Mouse (Mus musculus): ENCODE measurements around the gene Fam107b. TPM values are rescaled to one million over a fixed set of nuclear protein-coding genes. Genes with fewer than 3 reads are reported as not detected.

Fam107b gene
- polyA plus RNA-seq, 1 experiment: 37.2 TPM

GRCm38 (mm10) chr2:3739351-3739961 lies 169.2 kb downstream of the Fam107b start:
- no peak for DNase-seq (ENCODE audit: low spot score)

DNA sequence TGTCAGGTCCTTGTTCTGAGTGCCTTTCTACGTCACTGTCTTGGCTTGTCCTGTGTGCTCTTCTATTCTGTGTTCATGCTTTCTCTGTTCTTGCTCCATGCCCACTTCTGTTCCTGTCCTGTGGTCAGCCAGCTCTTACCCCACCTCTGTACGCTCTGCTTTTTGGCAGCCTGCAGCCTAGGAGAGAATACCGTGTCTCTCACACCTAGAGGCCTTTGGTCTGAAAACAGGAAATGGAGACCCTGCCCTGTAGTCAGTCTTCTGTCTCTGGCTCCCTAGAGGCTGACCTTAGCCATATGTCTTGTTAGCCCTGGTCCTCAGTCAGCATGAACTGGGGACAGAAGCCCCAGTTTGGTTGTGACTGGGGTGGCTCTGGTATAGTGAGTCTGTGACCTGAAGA lies 170.0 kb downstream of the Fam107b start:
- DNase-seq (ENCODE audit: low spot score): no peak

DNA sequence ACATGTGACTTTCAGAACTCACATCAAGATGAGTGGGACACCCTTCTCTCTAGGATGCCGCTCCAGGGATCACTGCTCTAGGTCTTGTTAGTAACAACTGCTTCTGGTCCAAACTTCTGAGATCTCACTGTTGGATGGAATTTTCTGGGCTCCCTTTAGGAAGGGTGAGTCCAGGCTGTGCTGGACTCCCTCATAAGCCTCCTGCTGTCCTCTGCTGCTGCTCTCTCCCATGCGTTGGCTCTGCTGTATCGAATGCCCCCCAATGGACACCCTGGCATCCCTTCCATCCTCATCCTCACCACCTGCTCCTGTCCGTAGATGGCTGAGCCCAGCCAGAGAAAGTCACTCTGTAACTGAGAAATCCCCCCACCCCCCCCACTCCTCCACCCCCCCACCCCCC lies 170.4 kb downstream of the Fam107b start:
- DNase-seq (ENCODE audit: low spot score): no peak

DNA sequence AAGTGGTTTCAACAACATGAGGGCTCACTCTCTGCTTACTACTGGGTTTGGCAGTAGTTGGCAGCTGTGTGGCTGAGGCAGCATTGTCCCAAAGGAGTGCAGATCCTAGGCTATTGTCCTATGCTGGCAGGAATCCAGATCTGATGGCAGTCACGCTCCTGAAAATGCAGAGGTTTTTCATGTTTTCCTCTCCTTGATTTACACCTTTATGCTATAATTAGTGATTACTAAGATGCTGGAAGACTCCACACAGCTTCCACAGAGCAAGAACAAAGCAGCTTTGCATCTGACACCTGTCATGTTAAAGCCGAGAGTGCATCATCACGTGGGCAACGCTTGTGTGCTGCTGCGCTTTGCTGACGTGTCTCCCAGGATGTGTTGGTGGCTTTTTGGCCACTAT lies 172.2 kb downstream of the Fam107b start:
- no peak for DNase-seq (ENCODE audit: low spot score)

DNA sequence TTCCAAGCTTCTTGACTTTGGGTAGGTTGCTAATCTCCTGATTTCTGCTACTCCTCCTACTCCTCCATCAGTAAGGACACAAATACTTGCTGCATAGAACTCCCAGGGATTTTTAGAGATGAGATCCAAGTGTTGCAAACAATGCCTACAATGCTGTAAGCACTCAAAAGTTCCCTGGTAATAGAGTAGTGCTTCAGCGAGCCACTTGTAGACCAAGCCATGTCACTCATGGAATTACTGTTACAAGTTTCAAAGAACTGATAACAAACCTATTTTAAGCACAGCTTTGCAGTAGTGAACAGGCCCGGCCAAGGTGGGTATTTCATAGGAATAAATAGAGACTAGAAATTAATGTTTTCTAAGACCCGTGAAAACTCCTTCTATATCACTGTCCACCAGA lies 174.8 kb downstream of the Fam107b start:
- DNase-seq (ENCODE audit: low spot score): no peak

DNA sequence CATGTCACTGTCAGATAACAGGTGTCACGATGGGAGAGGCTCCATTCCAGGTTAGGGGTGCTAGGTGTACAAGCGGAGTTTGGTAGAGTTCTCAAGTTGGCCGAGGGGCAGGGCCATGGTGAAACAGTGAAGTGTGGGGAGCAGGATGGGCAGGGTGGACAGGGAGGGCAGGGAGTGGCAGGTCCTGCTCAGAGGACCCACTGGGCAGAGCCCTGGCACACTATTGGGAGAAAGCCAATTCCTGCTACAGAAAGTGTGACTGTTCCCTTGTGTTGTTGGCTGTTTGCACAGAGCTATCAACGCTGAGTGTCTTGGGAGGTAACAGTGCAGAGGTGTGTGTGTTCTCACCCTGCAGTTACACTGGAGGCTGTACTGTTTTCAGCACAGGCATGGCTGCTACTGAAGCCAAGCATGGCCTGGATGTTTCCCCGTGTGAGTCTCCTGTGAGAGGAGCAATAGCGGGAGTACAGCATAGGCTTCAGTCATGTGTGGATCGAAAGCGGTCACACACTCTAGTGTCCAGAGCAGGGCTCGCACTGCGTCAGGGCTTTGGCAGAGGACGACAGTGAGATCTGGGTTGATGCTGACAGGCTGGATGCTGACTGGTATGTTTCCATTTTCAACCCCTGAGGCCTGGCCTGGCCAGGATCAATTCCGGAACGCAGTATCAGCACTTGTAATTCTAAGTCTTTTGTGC lies 175.8 kb downstream of the Fam107b start:
- DNase-seq (ENCODE audit: low spot score): no peak

DNA sequence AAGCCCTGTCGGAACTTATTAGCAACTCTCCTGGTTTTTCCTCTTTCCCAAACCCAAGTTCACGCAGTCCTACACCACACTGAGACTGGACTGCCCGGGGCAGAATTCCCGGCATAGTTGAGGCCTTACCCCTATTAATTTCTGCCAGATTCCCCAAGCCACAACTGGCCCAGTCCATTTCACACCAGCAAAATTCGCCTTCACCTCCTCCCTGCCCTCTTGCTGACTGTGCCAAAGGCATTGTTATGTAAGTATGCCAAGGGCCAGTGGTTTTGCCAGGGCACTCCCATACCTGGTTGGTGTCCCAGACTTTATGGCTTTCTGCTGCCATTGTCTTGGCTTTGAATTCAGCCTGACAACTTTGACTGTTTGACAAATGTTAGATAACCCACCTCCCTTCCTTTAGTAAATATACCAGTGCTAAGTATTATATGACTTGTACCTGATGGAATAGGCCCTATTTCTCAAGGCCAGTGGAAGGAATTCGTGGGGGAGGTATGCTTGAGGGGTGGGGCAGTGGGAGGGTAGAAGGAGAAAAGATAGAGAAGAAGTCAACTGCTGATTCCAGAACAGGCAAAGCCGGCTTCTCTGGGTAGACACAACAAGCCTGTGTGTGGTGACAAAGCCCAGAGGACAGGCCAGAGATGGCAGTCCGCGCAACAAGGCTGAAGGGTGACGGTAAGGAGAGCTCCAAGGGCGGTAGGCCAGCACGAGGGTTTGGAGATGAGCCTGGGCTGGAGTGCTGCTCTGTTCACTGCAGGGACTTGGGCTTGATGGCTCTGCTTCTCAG lies 178.6 kb downstream of the Fam107b start:
- peak; percentile 57 for DNase-seq (ENCODE audit: low spot score)

DNA sequence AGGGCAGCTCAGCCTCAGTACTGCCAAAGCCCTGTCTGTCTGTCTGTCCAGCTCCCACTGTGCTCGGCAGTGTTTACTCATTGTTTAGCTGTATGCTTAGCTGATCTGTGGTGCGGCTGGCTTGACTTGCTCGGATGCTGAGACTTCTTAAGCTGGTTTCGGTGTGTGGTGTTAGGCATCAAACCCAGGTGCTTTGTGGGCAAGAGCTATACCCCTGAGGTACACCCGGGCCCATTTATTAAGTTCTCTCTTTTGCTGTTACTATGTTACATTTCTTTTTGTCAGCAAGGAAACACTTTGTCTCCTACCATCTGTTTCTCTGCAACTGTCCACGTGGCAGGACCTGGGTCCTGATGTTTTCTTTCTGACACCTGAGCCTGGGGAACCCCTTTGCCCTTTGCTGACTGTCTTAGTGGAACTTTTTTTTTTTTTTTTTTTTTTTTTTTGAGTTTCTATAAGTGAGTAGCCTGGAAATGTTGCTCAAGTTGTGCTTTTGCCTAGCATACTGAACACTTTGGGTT lies 179.3 kb downstream of the Fam107b start:
- DNase-seq (ENCODE audit: low spot score): no peak

DNA sequence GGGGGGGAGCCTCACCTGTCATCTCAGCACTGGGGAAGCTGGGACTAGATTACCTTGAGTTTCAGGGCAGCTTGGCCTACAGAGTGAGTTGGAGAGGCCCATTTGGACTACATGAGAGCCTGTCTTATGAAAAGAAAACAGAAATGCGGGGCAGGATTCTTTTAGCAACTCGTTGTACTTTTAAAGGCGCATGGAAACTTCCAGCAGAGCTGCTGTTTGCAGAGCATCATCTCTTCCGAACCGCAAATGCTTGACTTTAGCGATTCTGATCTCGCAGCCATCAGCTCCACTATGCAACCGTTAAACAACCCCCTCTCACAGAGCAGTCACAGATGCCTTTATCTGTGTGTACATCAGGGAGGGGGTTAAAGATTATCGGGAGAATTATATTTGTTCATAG lies 179.8 kb downstream of the Fam107b start:
- no peak for DNase-seq (ENCODE audit: low spot score)

DNA sequence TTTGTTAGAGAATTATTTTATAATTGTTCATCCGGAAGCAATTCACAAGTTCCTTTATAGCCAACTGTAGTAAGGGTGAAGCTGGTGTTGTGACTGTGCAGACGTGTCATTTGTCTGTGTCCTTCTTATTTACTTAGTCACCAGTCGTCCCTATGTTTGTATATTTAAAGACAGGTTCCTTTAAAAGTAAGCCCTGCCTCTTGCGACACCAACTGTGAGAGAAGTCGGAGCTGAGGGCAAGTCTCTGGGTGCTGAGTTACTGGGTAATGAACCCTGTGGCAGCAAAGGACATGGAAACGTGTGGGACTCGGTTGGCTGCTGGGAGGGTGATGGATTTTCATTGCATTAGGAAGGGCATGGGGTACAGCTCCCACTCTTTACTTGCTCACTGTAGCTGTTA lies 182.1 kb downstream of the Fam107b start:
- no peak for DNase-seq (ENCODE audit: low spot score)

GRCm38 (mm10) chr2:3752893-3753292 lies 182.6 kb downstream of the Fam107b start:
- no peak for DNase-seq (ENCODE audit: low spot score)

- no peak for DNase-seq (ENCODE audit: low spot score)
Measured at GRCm38 (mm10) chr2:3753749-3754148, 183.5 kb downstream of the Fam107b start.

DNA sequence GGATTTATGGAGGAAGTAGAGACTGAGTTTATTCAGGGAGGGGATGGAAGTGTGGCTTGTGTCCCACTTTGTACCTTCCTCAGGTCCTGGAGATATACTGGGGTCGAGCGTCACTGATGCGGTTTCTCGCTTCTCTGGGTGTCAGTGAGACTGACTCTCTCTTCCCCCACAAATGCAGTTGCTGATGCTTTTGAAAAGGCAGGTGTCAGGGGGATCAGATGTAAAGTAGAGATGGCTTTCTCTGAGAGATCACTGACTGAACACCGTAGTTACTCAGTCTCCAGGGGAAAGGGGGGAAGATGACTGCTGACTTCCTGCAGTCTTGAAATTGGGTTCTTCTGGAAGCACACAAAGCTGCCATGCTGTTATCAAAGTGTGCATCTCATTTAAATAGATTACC lies 185.6 kb downstream of the Fam107b start:
- no peak for DNase-seq (ENCODE audit: low spot score)

GRCm38 (mm10) chr2:3758406-3758805 lies 188.1 kb downstream of the Fam107b start:
- no peak for DNase-seq (ENCODE audit: low spot score)

- DNase-seq (ENCODE audit: low spot score): no peak
Measured at GRCm38 (mm10) chr2:3760234-3760836, 190.0 kb downstream of the Fam107b start.

DNA sequence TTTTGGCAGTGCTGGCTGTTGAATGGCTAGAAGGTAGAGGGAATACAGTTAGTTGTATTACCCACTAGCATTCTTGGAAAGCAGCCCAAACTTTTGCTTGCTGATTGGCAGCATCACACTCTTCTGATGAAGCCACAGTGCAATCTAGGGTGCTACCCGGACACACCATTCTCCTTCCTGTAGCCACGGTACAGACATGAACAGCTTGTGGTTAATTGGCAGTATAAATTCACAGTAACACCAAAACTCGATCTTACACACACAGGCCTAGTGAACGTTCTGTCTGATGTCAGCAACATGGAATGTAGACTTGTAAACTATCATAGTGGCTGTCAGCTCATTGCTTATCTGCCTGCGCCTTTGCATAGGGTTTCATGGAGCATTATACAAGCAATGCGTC lies 193.8 kb downstream of the Fam107b start:
- DNase-seq (ENCODE audit: low spot score): no peak

- no peak for DNase-seq (ENCODE audit: low spot score)
Measured at GRCm38 (mm10) chr2:3765957-3766783, 195.9 kb downstream of the Fam107b start.

- peak; percentile 49 for DNase-seq (ENCODE audit: low spot score)
Measured at GRCm38 (mm10) chr2:3769260-3769659, 199.0 kb downstream of the Fam107b start.

GRCm38 (mm10) chr2:3769786-3770318 lies 199.6 kb downstream of the Fam107b start:
- no peak for DNase-seq (ENCODE audit: low spot score)

GRCm38 (mm10) chr2:3770383-3770782 lies 200.1 kb downstream of the Fam107b start:
- DNase-seq (ENCODE audit: low spot score): no peak

- DNase-seq (ENCODE audit: low spot score): no peak
Measured at GRCm38 (mm10) chr2:3771483-3771882, 201.2 kb downstream of the Fam107b start.
